Mouse (Mus musculus): ENCODE measurements around the gene Atg2b.

Atg2b gene

GRCm38 (mm10) chr12:105678762-105679161 lies 6.2 kb downstream of the Atg2b start:
- DNase-seq = no peak

GRCm38 (mm10) chr12:105678211-105678610 lies 6.8 kb downstream of the Atg2b start:
- DNase-seq = no peak

GRCm38 (mm10) chr12:105676274-105676673 lies 8.7 kb downstream of the Atg2b start:
- DNase-seq = no peak

- no peak for DNase-seq
Measured at GRCm38 (mm10) chr12:105655850-105656249, 29.2 kb downstream of the Atg2b start.

- DNase-seq = no peak
Measured at GRCm38 (mm10) chr12:105642770-105643321, 42.2 kb downstream of the Atg2b start.

- no peak for DNase-seq
Measured at GRCm38 (mm10) chr12:105637554-105637953, 47.5 kb downstream of the Atg2b start.

GRCm38 (mm10) chr12:105636551-105636950 lies 48.5 kb downstream of the Atg2b start:
- DNase-seq = no peak

GRCm38 (mm10) chr12:105634374-105635067 lies 50.5 kb downstream of the Atg2b start:
- DNase-seq = no peak

GRCm38 (mm10) chr12:105625798-105626197 lies 59.2 kb downstream of the Atg2b start:
- DNase-seq = no peak

- no peak for DNase-seq
Measured at GRCm38 (mm10) chr12:105622981-105623539, 62.0 kb downstream of the Atg2b start.

GRCm38 (mm10) chr12:105622048-105622447 lies 63.0 kb downstream of the Atg2b start:
- no peak for DNase-seq

GRCm38 (mm10) chr12:105613559-105613958 lies 71.5 kb downstream of the Atg2b start:
- no peak for DNase-seq

GRCm38 (mm10) chr12:105611748-105612147 lies 73.3 kb downstream of the Atg2b start:
- DNase-seq = peak; percentile 27

GRCm38 (mm10) chr12:105611045-105611444 lies 74.0 kb downstream of the Atg2b start:
- no peak for DNase-seq

- no peak for DNase-seq
Measured at GRCm38 (mm10) chr12:105606881-105607280, 78.1 kb downstream of the Atg2b start.

- DNase-seq = no peak
Measured at GRCm38 (mm10) chr12:105605212-105605611, 79.8 kb downstream of the Atg2b start.

- no peak for DNase-seq
Measured at GRCm38 (mm10) chr12:105603904-105604303, 81.1 kb downstream of the Atg2b start.

- no peak for DNase-seq
Measured at GRCm38 (mm10) chr12:105602581-105603210, 82.3 kb downstream of the Atg2b start, which contains the start of gene Bdkrb1. Bdkrb1 (plus strand) TSS chr12:105603085.

- DNase-seq = peak; percentile 16
Measured at GRCm38 (mm10) chr12:105601586-105601985, 83.4 kb downstream of the Atg2b start.

- DNase-seq = no peak
Measured at GRCm38 (mm10) chr12:105599098-105599497, 85.9 kb downstream of the Atg2b start.

GRCm38 (mm10) chr12:105598503-105598902 lies 86.5 kb downstream of the Atg2b start:
- DNase-seq = no peak

- no peak for DNase-seq
Measured at GRCm38 (mm10) chr12:105597135-105597534, 87.9 kb downstream of the Atg2b start.

GRCm38 (mm10) chr12:105593471-105593870 lies 91.5 kb downstream of the Atg2b start:
- DNase-seq = no peak

- DNase-seq = peak; percentile 32
Measured at GRCm38 (mm10) chr12:105592361-105592761, 92.7 kb downstream of the Atg2b start.
